Mouse (Mus musculus) kidney, postnatal 0 days (tissue): ENCODE measurements at regions not wholly inside any gene's neighbourhood (a gene's known extent, or its start where the extent isn't known, plus 50 kb on each side); places are given as distances from the start of the nearest gene placed in this dataset.

Experiments
- ATAC-seq: fragments of 200-750 bp; cut with Nextera tagmentation; replicated peaks from 2 replicates; pipeline ENCODE4 v1.8.0; 2017; ENCODE audit warnings: low read depth, moderate number of reproducible peaks, moderate TSS enrichment, moderate library complexity; ENCODE audit not compliant: low FRiP score
- DNase-seq: peaks from one replicate; pipeline ENCODE4 v3.0.0-alpha.2; 2016; ENCODE audit warnings: low spot score
- H3K27ac ChIP-seq: fragments of 300-500 bp; sonication (generic); 2 replicates; pipeline ENCODE4 v1.5.1; 2014; ENCODE audit warnings: mild to moderate bottlenecking
- H3K27me3 ChIP-seq: fragments of 300-500 bp; sonication (generic); 2 replicates; pipeline ENCODE4 v1.6.1; 2014; ENCODE audit warnings: low read length, mixed read lengths; ENCODE audit not compliant: insufficient read depth
- H3K36me3 ChIP-seq: fragments of 300-500 bp; sonication (generic); 2 replicates; pipeline ENCODE4 v1.6.1; 2014; ENCODE audit warnings: low read length, mixed read lengths; ENCODE audit not compliant: insufficient read depth
- H3K4me1 ChIP-seq: fragments of 300-500 bp; sonication (generic); replicated peaks from 2 replicates; pipeline ENCODE4 v1.6.1; 2014; ENCODE audit warnings: antibody characterized with exemption, low read length, mixed read lengths; ENCODE audit not compliant: insufficient read depth
- H3K4me2 ChIP-seq: fragments of 300-500 bp; sonication (generic); 2 replicates; pipeline ENCODE4 v1.6.1; 2014; ENCODE audit warnings: mild to moderate bottlenecking, low read length, moderate library complexity, mixed read lengths
- H3K4me3 ChIP-seq: fragments of 300-500 bp; sonication (generic); replicated peaks from 2 replicates; pipeline ENCODE4 v1.5.1; 2014; ENCODE audit warnings: low read depth, low read length
- H3K9ac ChIP-seq: fragments of 300-500 bp; sonication (generic); 2 replicates; pipeline ENCODE4 v1.6.1; 2014; ENCODE audit warnings: low read depth, low read length
- H3K9me3 ChIP-seq: fragments of 300-500 bp; sonication (generic); replicated peaks from 2 replicates; pipeline ENCODE4 v1.6.1; 2016; ENCODE audit warnings: low read length, inconsistent platforms, mixed read lengths
- CTCF ChIP-seq: IDR thresholded peaks from 2 replicates; pipeline ENCODE4 v1.5.1; 2016; ENCODE audit warnings: antibody characterized with exemption, low read depth, mild to moderate bottlenecking, moderate library complexity
- WGBS: fragments of 180-500 bp; shearing (Covaris S2); extraction: QIAGEN DNeasy Blood & Tissue Kit; methylation state at CpG from one replicate; pipeline ENCODE4 v1.1.7; 2014; 5-methylcytosine and 5-hydroxymethylcytosine counted together

- Histone ChIP-seq H3K27ac (no peak overlapping the region), H3K4me1 (no peaks in the 10 kb centered on the region), H3K9me3 (no peaks in the 10 kb centered on the region), H3K4me3 (no peak overlapping the region), H3K36me3 (no peaks in the 10 kb centered on the region), H3K4me2 (no peak overlapping the region), H3K9ac (no peak overlapping the region), H3K27me3 (no peaks in the 10 kb centered on the region)
- 49% methylated on average over 6 of the region's 6 CpGs for whole genome bisulfite sequencing
- no peak for TF ChIP-seq CTCF
- DNase-seq = no peak
- ATAC-seq = no peak
Measured at GRCm38 (mm10) chr9:100041776-100042175, 165.8 kb upstream of the Sox14 start.

- H3K4me3 ChIP-seq = no peak overlapping the region
- H3K9ac ChIP-seq = no peak overlapping the region
- no peak for ATAC-seq
- no peak for TF ChIP-seq CTCF
- no peak overlapping the region for H3K27ac ChIP-seq
- no peaks in the 10 kb centered on the region for H3K9me3 ChIP-seq
- H3K36me3 ChIP-seq = no peaks in the 10 kb centered on the region
- H3K4me1 ChIP-seq = no peaks in the 10 kb centered on the region
- WGBS = 45% methylated on average over 5 of the region's 5 CpGs
- H3K4me2 ChIP-seq = no peak overlapping the region
- DNase-seq = peak; percentile 56
- H3K27me3 ChIP-seq = no peaks in the 10 kb centered on the region
Measured at GRCm38 (mm10) chr9:100023641-100024040, 147.7 kb upstream of the Sox14 start.

DNA sequence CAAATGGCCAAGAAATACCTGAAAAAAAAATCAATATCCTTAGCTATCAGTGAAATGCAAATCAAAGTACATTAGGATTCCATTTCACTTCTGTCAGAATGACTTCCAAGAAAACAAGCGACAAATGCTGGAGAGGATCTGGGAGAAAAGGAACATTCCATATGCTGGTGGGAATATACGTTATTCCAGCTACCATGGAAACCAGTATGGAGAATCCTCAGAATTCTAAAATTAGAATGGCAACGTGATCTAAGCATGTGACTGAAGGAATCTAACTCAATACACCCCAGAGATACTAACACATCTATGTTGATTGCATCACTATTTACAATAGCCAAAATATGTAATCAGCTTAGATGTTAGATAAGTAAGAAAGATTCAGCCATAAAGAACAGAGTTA is 146.1 kb upstream of the Sox14 start:
- no peak overlapping the region for H3K4me3 ChIP-seq
- H3K27ac ChIP-seq = no peak overlapping the region
- H3K9me3 ChIP-seq = no peaks in the 10 kb centered on the region
- WGBS = 78% methylated on average over 3 of the region's 3 CpGs
- H3K4me2 ChIP-seq = no peak overlapping the region
- DNase-seq = no peak
- no peak for ATAC-seq
- no peaks in the 10 kb centered on the region for H3K36me3 ChIP-seq
- H3K9ac ChIP-seq = no peak overlapping the region
- no peaks in the 10 kb centered on the region for H3K27me3 ChIP-seq
- TF ChIP-seq CTCF = no peak
- no peaks in the 10 kb centered on the region for H3K4me1 ChIP-seq

DNA sequence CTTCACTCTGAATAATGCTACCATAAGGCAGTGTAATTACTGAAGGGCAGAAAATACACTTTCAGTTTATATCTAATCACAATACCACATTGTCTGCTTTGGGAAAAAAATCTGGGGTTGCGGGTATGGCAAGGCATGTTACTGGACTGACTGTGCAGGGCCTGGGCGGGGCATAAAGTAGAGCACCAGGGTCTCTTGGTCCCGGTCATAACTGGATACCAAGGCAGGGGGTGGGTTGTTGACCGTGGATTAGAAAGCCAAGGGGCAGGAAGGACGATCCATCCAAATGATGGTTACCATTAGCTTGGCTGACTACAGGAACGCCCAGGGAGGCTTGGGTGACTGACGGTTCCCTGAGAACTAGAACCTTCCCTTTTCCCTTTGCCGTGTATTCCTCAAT is 119.2 kb upstream of the Sox14 start:
- no peak for DNase-seq
- WGBS = 37% methylated on average over 8 of the region's 8 CpGs
- H3K27me3 ChIP-seq = peaks cover 14% of the 10 kb centered on the region

DNA sequence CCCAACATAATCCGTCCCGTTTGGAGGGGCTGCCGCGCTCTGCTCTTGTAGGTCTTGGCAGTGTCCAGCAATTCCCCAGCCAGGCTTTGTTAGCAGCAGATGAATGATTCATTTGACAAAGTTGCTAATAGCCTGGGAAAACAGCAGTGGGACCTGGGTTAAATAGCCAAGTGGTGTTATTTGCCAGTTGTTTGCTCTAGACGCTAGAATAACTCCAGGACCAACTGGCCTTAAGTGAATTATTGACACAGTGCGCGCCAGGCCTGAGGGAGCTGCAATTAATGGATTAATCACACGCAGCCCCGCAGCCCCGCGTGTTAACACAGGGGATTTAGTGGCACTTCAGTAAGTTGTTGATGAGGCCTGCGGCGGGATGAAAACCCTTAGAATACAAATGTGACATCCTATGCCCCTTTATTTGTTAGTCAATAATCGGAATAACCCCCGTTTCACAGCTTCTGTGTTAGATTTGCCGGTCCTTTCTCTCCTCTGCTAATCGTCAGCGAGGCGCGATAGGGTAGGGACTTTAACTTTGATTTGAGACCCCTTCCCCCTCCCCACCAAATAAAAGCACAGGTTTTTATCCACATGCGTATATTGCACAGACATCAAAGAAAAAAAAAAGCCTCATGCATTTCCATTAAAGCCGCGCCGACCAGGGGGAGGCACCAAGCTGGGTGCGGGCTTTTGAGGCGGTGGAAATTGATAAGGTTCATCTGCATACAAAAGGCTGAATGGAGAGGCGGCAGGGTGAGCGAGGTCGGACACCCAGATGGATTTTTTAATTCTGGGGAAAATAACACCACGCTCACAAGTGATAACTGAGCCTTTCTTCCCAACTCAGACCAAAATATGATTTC is 118.5 kb upstream of the Sox14 start:
- Histone ChIP-seq H3K9me3 (no peaks in the 10 kb centered on the region; the same call in 1 of the 2 replicates), H3K36me3 (no peaks in the 10 kb centered on the region), H3K9ac (no peak overlapping the region), H3K4me2 (peak overlapping the region; percentile 29), H3K27ac (no peak overlapping the region), H3K4me1 (0 out of 2 replicates have a peak, but pooled peaks cover 5% of the 10 kb centered on the region), H3K27me3 (peaks cover 14% of the 10 kb centered on the region), H3K4me3 (no peak overlapping the region)
- no peak for TF ChIP-seq CTCF
- WGBS = 1% methylated on average over 30 of the region's 30 CpGs
- peak; percentile 57 for DNase-seq
- no peak for ATAC-seq

More for the DNA sequence above, 119.2 kb upstream of the Sox14 start:
- no peak for ATAC-seq
- 0 out of 2 replicates have a peak, but pooled peaks cover 5% of the 10 kb centered on the region for H3K4me1 ChIP-seq
- no peaks in the 10 kb centered on the region for H3K36me3 ChIP-seq
- H3K4me3 ChIP-seq = no peak overlapping the region
- H3K9me3 ChIP-seq = no peaks in the 10 kb centered on the region; the same call in 1 of the 2 replicates
- TF ChIP-seq CTCF = no peak
- no peak overlapping the region for H3K9ac ChIP-seq
- H3K27ac ChIP-seq = no peak overlapping the region
- no peak overlapping the region for H3K4me2 ChIP-seq

GRCm38 (mm10) chr9:99987376-99987775 is 111.4 kb upstream of the Sox14 start:
- Histone ChIP-seq H3K9me3 (no peaks in the 10 kb centered on the region), H3K4me2 (no peak overlapping the region), H3K9ac (no peak overlapping the region), H3K4me3 (no peak overlapping the region), H3K36me3 (no peaks in the 10 kb centered on the region), H3K27me3 (no peaks in the 10 kb centered on the region), H3K4me1 (no peaks in the 10 kb centered on the region), H3K27ac (no peak overlapping the region)
- peak; percentile 27 for DNase-seq
- 5% methylated on average over 1 of the region's 1 CpGs for WGBS
- TF ChIP-seq CTCF = no peak
- ATAC-seq = no peak

GRCm38 (mm10) chr9:99980734-99981133 is 104.8 kb upstream of the Sox14 start:
- H3K27me3 ChIP-seq = no peaks in the 10 kb centered on the region
- no peak overlapping the region for H3K4me3 ChIP-seq
- H3K9ac ChIP-seq = no peak overlapping the region
- DNase-seq = no peak
- no peak overlapping the region for H3K27ac ChIP-seq
- TF ChIP-seq CTCF = no peak
- no peaks in the 10 kb centered on the region for H3K9me3 ChIP-seq
- no peak for ATAC-seq
- H3K4me1 ChIP-seq = no peaks in the 10 kb centered on the region
- H3K4me2 ChIP-seq = no peak overlapping the region
- H3K36me3 ChIP-seq = no peaks in the 10 kb centered on the region
- WGBS = 59% methylated on average over 1 of the region's 1 CpGs
